Mouse (Mus musculus) mesoderm, embryonic 11.5 days (tissue): Measurements from ENCODE around the gene Fpr-rs6.

Experiments
- DNase-seq: peaks from one replicate; pipeline ENCODE4 v3.0.0-alpha.2; 2012; ENCODE audit warnings: low read depth, low spot score

Fpr-rs6 gene

DNA sequence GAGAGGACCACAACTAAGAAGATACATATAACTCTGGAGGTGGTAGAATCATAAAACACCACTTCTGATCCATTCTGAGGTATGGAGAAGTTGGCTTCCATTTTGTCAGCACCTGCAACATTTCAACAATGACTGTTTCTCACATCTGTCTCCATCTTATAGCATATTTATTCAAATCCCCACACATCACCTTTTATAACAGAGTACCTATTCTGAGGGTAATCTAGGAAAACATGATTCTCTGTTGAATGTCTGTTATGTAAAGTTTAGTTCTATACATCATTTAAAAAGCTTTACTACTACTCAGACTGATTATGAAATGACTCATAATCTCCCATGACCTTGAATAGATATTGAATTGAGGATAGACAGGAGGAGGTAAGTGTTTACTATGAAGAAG is at the start of gene Fpr-rs6:
Gene Fpr-rs6, minus strand, starts transcription at position 101 of the 400 bp plus-strand sequence.
- DNase-seq: no peak
